Mouse (Mus musculus) myocyte (in vitro differentiated cells): Measurements from ENCODE around the gene Cyth3. TPM values are rescaled to one million over a fixed set of nuclear protein-coding genes. Genes with fewer than 3 reads are reported as not detected.

Experiments used
- H3K27me3 ChIP-seq: one replicate; pipeline ENCODE4 v1.6.1; 2011; ENCODE audit not compliant: control insufficient read depth, insufficient read depth, insufficient read length
- H3K36me3 ChIP-seq: one replicate; pipeline ENCODE4 v1.6.1; 2011; ENCODE audit not compliant: control insufficient read depth, insufficient read depth
- H3K4me2 ChIP-seq: one replicate; pipeline ENCODE4 v1.6.1; 2011; ENCODE audit warnings: low read depth, control low read depth
- H3K4me3 ChIP-seq: one replicate; pipeline ENCODE4 v1.5.1; 2011; ENCODE audit warnings: mild to moderate bottlenecking, control low read depth, moderate library complexity
- H3K79me2 ChIP-seq: one replicate; pipeline ENCODE4 v1.6.1; 2011; ENCODE audit not compliant: control insufficient read depth, insufficient read depth
- H3ac ChIP-seq: one replicate; pipeline ENCODE4 v1.6.1; 2011; ENCODE audit not compliant: control insufficient read depth, insufficient read length
- CEBPB ChIP-seq: IDR thresholded peaks from 2 replicates; pipeline ENCODE4 v1.6.1; 2011; ENCODE audit warnings: mild to moderate bottlenecking, moderate library complexity; ENCODE audit not compliant: poor library complexity, insufficient read depth, severe bottlenecking
- E2F4 ChIP-seq: IDR thresholded peaks from one replicate; pipeline ENCODE4 v1.6.1; 2011; ENCODE audit warnings: mild to moderate bottlenecking, control low read depth, moderate library complexity; ENCODE audit not compliant: insufficient read depth
- MAX ChIP-seq: IDR thresholded peaks from one replicate; pipeline ENCODE4 v1.6.1; 2011; ENCODE audit warnings: low read depth, mild to moderate bottlenecking, control low read depth
- MYOD1 ChIP-seq, 3 experiments: IDR thresholded peaks; one replicate each; pipeline ENCODE4 v1.6.1; 2011; ENCODE audit warnings: control low read depth in 2 of 3, low read depth in 2 of 3, mild to moderate bottlenecking in 2 of 3, moderate library complexity in 1 of 3; ENCODE audit not compliant: insufficient read length in 2 of 3, control insufficient read depth in 1 of 3
- MYOG ChIP-seq, 3 experiments: IDR thresholded peaks; one replicate each; pipeline ENCODE4 v1.6.1; 2011; ENCODE audit warnings: control low read depth in 2 of 3, low read depth in 2 of 3, mild to moderate bottlenecking in 2 of 3; ENCODE audit not compliant: insufficient read length in 2 of 3, control insufficient read depth in 1 of 3, insufficient read depth in 1 of 3
- POLR2A ChIP-seq: IDR thresholded peaks from one replicate; pipeline ENCODE4 v1.6.1; 2011; ENCODE audit warnings: low read depth, mild to moderate bottlenecking, control low read depth, moderate library complexity; ENCODE audit not compliant: insufficient read length
- POLR2AphosphoS2 ChIP-seq: IDR thresholded peaks from one replicate; pipeline ENCODE4 v1.6.1; 2011; ENCODE audit warnings: low read depth, control low read depth; ENCODE audit not compliant: insufficient read length
- REST ChIP-seq: IDR thresholded peaks from one replicate; pipeline ENCODE4 v1.6.1; 2011; ENCODE audit warnings: mild to moderate bottlenecking, control low read depth, moderate library complexity; ENCODE audit not compliant: insufficient read depth, insufficient read length
- SRF ChIP-seq: IDR thresholded peaks from one replicate; pipeline ENCODE4 v1.6.1; 2011; ENCODE audit warnings: low read depth; ENCODE audit not compliant: control insufficient read depth, insufficient read length
- TCF12 ChIP-seq: IDR thresholded peaks from one replicate; pipeline ENCODE4 v1.6.1; 2011; ENCODE audit warnings: mild to moderate bottlenecking, control low read depth; ENCODE audit not compliant: poor library complexity, insufficient read depth, severe bottlenecking
- TCF3 ChIP-seq: IDR thresholded peaks from one replicate; pipeline ENCODE4 v1.6.1; 2011; ENCODE audit warnings: low read depth, control low read depth; ENCODE audit not compliant: insufficient read length
- USF1 ChIP-seq: IDR thresholded peaks from one replicate; pipeline ENCODE4 v1.6.1; 2011; ENCODE audit warnings: low read depth, mild to moderate bottlenecking, control low read depth, moderate library complexity
- polyA plus RNA-seq: library from polyadenylated mRNA; unstranded; fragments of >200 nt; fragmentation: generic; extraction: Trizol; gene quantifications from one replicate; pipeline ENCODE4 v1.2.1, GENCODE M21; 2012; ENCODE audit warnings: missing spikeins

Gene Cyth3
- polyA plus RNA-seq, 1 experiment: 18.5 TPM

DNA sequence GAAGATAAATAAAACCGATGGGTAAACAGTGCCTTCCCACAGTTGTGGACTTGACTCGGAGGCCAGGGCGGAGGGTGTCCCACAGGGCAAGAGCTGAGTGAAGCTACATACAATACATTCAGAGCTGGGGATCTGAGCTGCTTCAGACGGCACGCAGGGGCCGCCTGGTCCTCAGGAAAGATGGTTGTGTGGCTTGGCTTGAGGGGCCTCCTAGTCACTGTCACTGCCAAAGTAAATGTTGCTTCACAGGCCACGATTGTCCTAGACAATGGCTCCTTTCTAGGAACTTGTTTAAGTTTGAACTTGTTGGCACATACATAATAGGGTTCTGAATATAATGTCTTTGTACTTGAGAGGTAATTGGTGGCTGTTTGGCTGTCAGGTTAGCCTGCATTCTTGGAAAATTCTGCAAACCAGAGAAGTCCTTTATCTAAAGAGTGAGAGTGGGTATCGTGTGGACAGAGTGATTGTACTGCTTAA lies 62.7 kb downstream of the Cyth3 start:
- TF ChIP-seq SRF: no peak
- TF ChIP-seq USF1: no peak
- no peak for TF ChIP-seq POLR2A
- TF ChIP-seq TCF12: no peak
- no peak for TF ChIP-seq MAX
- TF ChIP-seq MYOD1 (IDR thresholded peaks at IDR 0.05; ENCODE audit: control insufficient read depth in 1 of 3, insufficient read length in 2 of 3, low read depth in 2 of 3): no peak
- TF ChIP-seq REST: no peak
- no peak for TF ChIP-seq TCF3
- no peak for TF ChIP-seq POLR2AphosphoS2
- no peak for TF ChIP-seq CEBPB

DNA sequence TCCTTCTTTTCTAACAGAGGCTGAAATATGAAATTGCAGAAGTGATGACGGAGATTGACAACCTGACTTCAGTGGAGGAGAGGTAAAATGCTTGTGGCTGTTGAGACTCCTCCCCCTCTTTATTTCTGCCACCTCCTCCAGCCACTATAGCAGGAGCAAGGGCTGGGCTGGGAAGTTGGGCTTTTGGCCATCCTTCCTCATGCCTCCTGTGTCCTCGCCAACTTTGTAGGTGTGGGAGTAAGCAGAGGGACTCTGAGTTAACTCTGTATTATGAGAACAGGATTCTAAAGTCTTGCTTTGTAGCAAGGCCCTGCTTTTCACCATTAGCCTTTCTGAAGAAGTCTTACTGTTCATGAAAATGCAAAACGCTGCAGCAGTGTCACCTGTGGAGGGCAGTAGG lies 64.2 kb downstream of the Cyth3 start:
- TF ChIP-seq TCF3 (no peak), MAX (no peak), POLR2AphosphoS2 (no peak), MYOG (IDR thresholded peaks at IDR 0.05; ENCODE audit: control insufficient read depth in 1 of 3, insufficient read depth in 1 of 3, insufficient read length in 2 of 3, low read depth in 2 of 3) (no peak), CEBPB (no peak)
- peaks cover 12% of the 10 kb centered on the region for H3K36me3 ChIP-seq
- H3K79me2 ChIP-seq: peaks cover 32% of the 10 kb centered on the region
- H3K4me2 ChIP-seq: no peak overlapping the region
- H3ac ChIP-seq: no peak overlapping the region
- no peaks in the 10 kb centered on the region for H3K27me3 ChIP-seq
- H3K4me3 ChIP-seq: no peak overlapping the region

More for the DNA sequence above, 62.7 kb downstream of the Cyth3 start:
- peaks cover 12% of the 10 kb centered on the region for H3K36me3 ChIP-seq
- H3ac ChIP-seq: no peak overlapping the region
- no peaks in the 10 kb centered on the region for H3K27me3 ChIP-seq
- H3K79me2 ChIP-seq: peaks cover 46% of the 10 kb centered on the region
- H3K4me3 ChIP-seq: no peak overlapping the region
- no peak overlapping the region for H3K4me2 ChIP-seq

DNA sequence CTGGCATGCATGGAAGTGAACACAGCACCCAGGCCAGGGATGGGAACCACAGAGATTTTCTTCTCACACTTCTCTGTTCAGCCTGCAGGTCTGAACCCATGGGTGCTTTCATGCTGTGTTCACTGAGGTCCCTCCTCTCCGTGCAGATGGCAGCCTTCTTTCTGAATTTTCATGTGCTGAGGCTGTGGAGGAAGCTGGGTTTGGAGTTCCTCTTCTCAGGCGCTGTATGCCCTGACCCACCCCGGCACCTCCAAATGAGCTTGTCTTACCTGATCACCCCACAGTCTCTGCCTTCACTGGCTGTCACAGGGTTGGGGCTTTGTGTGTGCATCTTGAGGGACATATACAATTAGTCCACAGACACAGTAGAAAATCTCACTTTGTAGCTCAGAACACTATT lies 65.3 kb downstream of the Cyth3 start:
- peaks cover 12% of the 10 kb centered on the region for H3K36me3 ChIP-seq
- no peak overlapping the region for H3K4me2 ChIP-seq
- TF ChIP-seq MAX (no peak), MYOG (IDR thresholded peaks at IDR 0.05; ENCODE audit: control insufficient read depth in 1 of 3, insufficient read depth in 1 of 3, insufficient read length in 2 of 3, low read depth in 2 of 3) (no peak), TCF12 (no peak), MYOD1 (IDR thresholded peaks at IDR 0.05; ENCODE audit: control insufficient read depth in 1 of 3, insufficient read length in 2 of 3, low read depth in 2 of 3) (no peak), REST (no peak), USF1 (no peak), CEBPB (no peak), SRF (no peak), POLR2A (no peak), E2F4 (no peak), TCF3 (no peak), POLR2AphosphoS2 (no peak)
- peaks cover 20% of the 10 kb centered on the region for H3K79me2 ChIP-seq
- H3ac ChIP-seq: no peak overlapping the region
- H3K27me3 ChIP-seq: no peaks in the 10 kb centered on the region
- H3K4me3 ChIP-seq: no peak overlapping the region

DNA sequence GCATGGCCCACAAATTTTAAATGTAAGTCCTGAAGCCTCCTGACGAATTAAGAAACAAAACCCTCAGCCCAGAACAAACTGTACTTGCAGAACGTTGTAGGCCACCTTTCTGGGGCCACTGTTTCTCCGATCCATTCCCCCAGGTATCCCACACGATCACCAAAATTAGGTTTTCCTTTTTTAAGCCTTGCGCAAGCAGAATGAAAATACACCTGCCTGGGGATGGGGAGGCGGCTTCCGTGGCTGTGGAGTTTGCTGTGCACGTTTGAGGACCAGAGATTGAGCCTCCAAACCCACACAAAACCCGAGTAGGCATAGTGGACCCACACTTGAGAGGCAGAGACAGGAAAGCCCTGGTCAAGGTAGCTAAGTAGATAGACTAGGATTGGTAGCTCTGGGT lies 68.1 kb downstream of the Cyth3 start:
- no peak for TF ChIP-seq POLR2A
- no peak for TF ChIP-seq MYOD1 (IDR thresholded peaks at IDR 0.05; ENCODE audit: control insufficient read depth in 1 of 3, insufficient read length in 2 of 3, low read depth in 2 of 3)
- no peak for TF ChIP-seq POLR2AphosphoS2
- no peak for TF ChIP-seq USF1
- TF ChIP-seq REST: no peak
- no peak for TF ChIP-seq CEBPB
- no peak for TF ChIP-seq MYOG (IDR thresholded peaks at IDR 0.05; ENCODE audit: control insufficient read depth in 1 of 3, insufficient read depth in 1 of 3, insufficient read length in 2 of 3, low read depth in 2 of 3)
- no peak for TF ChIP-seq MAX
- TF ChIP-seq E2F4: no peak
- no peak for TF ChIP-seq SRF
- no peak for TF ChIP-seq TCF3
- TF ChIP-seq TCF12: no peak

DNA sequence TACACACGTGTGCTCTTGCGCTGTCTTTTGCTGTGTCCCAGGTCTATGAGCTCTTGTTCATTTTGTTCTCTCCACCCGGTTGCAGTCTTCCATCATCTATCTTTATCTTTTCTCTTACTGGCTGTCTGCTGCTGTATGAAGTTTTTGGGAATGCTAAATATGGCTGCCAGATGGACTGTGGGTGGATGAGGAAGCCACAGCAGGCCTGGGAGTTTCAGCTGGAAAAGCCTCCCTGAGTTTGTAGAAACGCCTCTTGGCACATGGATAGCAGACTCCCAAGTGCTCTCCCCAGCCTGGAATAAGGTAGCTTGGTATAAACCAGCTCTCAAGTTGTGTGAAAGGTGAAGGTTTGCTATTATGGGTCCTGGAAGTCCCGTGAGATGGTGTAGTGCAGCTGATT lies 68.7 kb downstream of the Cyth3 start:
- TF ChIP-seq MYOD1 (IDR thresholded peaks at IDR 0.05; ENCODE audit: control insufficient read depth in 1 of 3, insufficient read length in 2 of 3, low read depth in 2 of 3) (no peak), POLR2A (no peak), E2F4 (no peak), TCF12 (no peak), POLR2AphosphoS2 (no peak), MYOG (IDR thresholded peaks at IDR 0.05; ENCODE audit: control insufficient read depth in 1 of 3, insufficient read depth in 1 of 3, insufficient read length in 2 of 3, low read depth in 2 of 3) (no peak), CEBPB (no peak), TCF3 (no peak), SRF (no peak), REST (no peak), USF1 (no peak), MAX (no peak)
- H3K36me3 ChIP-seq: peaks cover 12% of the 10 kb centered on the region

More for the DNA sequence above, 68.1 kb downstream of the Cyth3 start:
- no peaks in the 10 kb centered on the region for H3K27me3 ChIP-seq
- no peak overlapping the region for H3K4me2 ChIP-seq
- H3K36me3 ChIP-seq: peaks cover 12% of the 10 kb centered on the region
- no peak overlapping the region for H3K4me3 ChIP-seq
- H3ac ChIP-seq: no peak overlapping the region
- peaks cover 7% of the 10 kb centered on the region for H3K79me2 ChIP-seq

More for the DNA sequence above, 68.7 kb downstream of the Cyth3 start:
- Histone ChIP-seq H3K4me2 (no peak overlapping the region), H3K27me3 (no peaks in the 10 kb centered on the region), H3ac (no peak overlapping the region), H3K4me3 (no peak overlapping the region), H3K79me2 (peaks cover 7% of the 10 kb centered on the region)
